Mouse (Mus musculus) kidney, adult 18-20 months (tissue): ENCODE measurements around the gene Nrarp.

Experiments used
- DNase-seq: peaks from one replicate; pipeline ENCODE4 v3.0.0; 2021

Nrarp gene

DNA sequence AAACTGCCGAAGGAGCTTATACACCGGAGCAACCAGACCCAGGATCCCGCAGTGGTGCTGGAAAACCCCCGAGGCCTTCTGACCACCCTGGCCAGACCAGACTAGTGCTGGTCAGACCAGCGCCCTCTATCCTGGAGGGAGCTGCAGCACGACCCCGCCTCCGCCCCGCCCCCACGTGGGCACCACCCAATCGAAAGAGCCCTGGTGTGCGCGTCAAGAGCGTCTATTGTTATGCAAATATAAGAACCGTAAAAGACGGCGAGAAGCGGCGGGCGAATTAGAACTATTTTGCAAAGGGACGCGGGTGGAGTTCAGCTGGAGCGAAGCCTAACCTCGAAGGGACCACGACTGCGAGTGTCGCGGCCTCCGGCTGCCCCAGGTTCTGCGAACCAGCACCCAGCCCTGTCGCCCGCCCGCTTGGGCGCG is at the start of gene Nrarp:
Nrarp (plus strand) TSS at position 281 of the 426 bp plus-strand sequence.
- DNase-seq: peak; percentile 89

- no peak for DNase-seq
These were observed 49.0 kb upstream of the Nrarp start for GRCm38 (mm10) chr2:25131601-25132000.

DNA sequence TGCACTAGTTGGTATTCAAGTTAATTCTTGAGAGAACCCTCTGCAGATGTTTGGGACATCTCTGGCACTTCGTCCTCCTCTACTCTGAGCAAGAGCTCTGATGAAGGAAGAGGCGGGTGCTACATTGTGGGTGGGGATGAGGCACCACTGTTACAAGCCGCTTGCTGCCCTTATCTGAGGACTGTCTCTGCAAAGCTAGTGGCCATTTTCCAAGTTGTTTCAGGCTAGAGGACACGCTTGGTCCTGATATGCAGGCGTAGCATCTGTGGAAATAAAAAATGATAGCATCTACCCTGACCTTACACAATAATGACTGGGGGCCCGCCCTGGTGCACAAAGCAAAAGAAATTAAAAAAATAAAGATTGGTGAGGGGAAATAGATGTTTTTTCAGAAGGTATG is 42.7 kb upstream of the Nrarp start:
- no peak for DNase-seq

- DNase-seq: no peak
These were observed 39.4 kb upstream of the Nrarp start for GRCm38 (mm10) chr2:25141185-25141584.

- no peak for DNase-seq
These were observed 38.6 kb upstream of the Nrarp start for GRCm38 (mm10) chr2:25141921-25142320.

- DNase-seq: peak; percentile 59
These were observed 35.2 kb upstream of the Nrarp start for GRCm38 (mm10) chr2:25145346-25145745.

DNA sequence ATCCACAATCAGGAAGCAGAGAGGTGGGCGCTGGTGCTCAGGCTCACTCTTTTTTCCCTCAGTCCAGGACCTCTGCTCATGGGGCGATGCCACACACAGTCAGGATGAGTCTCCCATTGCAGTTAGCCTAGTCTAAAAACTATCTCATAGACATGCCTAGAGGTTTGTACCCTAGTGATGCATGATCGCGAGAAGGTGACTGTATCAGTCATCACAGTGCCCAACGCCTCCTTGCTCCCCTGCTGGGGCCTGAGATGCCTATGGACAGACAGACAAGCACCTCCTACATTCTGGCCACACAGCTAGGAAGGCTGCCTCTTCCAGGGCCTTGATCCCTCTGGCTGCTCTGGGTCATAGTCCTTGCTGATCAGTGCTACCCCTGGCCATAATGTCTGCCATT is 33.2 kb upstream of the Nrarp start:
- DNase-seq: no peak

- no peak for DNase-seq
These were observed 32.7 kb upstream of the Nrarp start for GRCm38 (mm10) chr2:25147892-25148291.

DNA sequence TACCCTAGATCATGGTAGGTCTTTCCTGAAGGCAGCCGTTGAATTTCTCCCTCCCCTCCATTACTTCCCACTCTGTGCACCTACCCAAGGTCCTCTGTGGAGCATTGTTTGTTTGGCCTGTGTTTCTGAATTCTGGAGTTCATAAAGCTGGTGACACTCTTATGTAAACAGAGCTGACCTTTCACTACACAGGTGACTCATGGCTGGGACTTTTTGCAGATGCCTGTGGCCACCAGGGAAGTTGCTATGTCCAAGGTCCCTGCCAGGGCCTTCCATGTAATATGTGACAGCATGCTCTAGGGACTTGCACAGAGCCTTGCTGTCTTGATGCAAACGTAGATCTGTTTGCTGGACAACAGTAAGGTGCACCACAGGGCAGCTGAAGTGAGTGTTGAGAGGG is 30.9 kb upstream of the Nrarp start:
- no peak for DNase-seq

GRCm38 (mm10) chr2:25151280-25151956 is 29.1 kb upstream of the Nrarp start:
- no peak for DNase-seq

DNA sequence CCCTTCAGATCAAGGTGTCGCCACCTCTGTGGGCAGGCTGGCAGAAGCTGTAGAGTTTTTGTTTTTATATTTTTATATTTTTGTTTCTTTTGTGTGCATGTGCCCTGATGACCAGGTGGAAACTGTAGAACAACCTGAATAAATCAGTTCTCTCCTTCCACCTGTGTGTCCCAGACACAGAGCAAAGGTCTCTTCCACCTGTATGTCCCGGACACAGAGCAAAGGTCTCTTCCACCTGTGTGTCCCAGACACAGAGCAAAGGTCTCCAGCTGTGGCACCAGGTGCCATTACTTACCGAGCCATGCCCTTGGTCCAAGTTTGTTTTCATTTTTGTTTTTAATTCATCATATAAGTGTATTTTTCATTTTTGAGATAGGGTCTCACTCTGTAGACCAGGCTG is 24.4 kb upstream of the Nrarp start:
- DNase-seq: no peak

DNA sequence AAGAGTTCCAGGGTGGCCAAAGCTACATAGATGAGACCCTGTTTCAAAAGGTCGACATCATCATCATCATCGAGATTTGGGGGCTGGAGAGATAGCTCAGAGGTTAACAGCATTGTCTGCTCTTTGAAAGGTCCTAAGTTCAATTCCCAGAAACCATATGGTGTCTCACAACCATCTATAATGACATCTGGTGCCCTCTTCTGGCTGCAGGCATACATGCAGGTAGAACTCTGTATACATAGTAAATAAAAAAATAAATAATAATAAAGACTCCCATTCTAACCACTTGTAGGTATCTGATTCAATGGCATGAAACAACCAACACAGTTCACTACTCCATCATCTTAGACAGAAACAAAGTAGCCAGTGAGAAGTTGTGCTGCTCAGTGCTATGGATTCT is 23.6 kb upstream of the Nrarp start:
- no peak for DNase-seq

- no peak for DNase-seq
These were observed 22.9 kb upstream of the Nrarp start for GRCm38 (mm10) chr2:25157655-25158054.

- no peak for DNase-seq
These were observed 13.1 kb upstream of the Nrarp start for GRCm38 (mm10) chr2:25167481-25167880.

- peak; percentile 59 for DNase-seq
These were observed 12.5 kb upstream of the Nrarp start for GRCm38 (mm10) chr2:25167919-25168664.

DNA sequence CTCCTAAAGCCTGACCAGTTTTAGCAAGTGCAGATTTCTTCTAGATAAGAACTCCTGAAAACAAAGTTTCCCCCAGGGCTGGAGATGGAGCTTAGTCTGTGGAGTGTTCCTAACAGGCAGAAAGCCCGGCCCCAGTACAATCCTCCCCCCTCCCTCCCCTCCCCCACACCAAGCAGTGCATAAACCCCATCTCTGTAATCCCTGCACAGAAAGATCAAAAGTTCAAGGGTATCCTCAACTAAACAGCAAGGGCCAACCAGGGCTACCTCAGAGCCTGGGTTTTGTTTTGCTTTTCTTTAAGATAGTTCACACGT is 11.9 kb upstream of the Nrarp start:
- DNase-seq: no peak

GRCm38 (mm10) chr2:25169778-25170177 is 10.8 kb upstream of the Nrarp start:
- DNase-seq: no peak

DNA sequence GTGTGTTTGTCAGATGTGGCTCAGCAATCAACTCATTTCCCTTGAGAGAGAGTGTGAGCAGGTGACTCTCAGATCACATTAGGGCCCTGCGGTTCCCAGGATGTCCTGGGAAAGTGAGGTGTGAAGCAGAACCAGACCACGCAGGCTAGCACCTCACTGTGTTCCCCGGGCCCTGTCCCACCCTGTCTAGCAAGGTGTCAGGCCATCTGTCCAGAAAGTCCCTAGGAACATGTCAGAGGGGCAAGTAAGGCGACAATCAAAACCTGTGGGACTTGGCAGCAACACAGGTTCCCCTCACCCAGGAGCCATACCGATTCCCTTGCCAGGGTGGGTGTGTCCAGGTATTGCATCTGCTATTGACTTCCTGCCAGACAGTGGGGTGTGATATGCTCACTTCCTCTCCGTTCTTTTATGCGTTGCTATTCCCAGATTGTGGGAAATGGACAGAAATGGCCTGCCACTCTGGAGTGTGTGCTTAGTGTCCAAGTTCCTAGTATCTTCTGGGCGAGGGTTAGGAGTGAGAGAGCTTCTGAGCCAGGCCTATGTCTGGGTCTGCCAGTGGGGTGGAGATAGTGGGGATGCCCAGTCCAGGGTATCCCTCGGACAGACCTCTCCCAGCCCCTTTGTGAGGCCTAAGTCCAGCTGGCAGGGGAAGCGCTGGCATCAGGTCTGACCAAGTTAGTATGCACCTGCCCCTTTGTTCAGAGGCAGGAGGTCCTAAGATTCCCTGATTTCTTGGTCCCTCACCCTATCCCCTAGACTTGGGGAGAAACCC is 10.0 kb upstream of the Nrarp start:
- DNase-seq: no peak

- no peak for DNase-seq
These were observed 9.3 kb upstream of the Nrarp start for GRCm38 (mm10) chr2:25171101-25171768.

DNA sequence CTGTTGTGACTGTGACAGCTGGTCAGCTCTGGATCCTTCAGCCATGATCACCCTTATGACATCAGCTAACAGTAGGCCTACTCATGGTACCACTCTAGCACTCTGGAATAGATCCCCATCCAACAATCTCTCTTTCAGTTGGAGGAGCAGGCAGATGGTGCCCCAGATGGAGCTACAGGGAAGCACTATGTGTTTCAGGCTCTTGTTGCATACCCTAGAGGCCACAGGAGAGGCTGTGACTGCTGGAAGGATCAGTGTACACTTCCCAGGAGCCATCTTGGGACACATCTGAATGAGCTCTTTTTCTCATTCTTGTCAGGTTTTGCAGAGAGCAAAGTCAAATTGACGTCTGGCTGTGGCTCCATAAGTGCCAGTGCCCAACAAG is 8.8 kb upstream of the Nrarp start:
- no peak for DNase-seq

GRCm38 (mm10) chr2:25172629-25173028 is 7.9 kb upstream of the Nrarp start:
- DNase-seq: no peak

DNA sequence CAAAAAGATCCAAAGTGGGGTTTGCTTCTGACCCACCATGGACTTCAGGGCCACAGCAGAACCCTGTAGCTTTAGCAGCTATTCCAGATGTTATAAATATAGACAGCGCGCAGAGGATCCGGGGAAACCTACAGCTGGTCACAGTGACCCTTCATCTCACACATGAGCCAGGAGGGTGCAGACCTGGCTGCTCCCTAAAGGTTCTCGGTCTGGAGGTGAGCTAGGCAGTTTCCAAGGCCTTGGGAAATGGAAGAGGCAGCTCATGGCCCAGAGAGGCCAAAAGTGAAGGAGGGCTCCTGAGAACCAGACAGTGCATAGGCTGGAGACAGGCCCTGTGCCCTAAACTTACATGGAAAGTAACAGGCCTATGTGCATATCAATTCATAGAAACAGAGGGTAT is 6.7 kb upstream of the Nrarp start:
- no peak for DNase-seq
